Mouse (Mus musculus) kidney, embryonic 14.5 days (tissue): ENCODE measurements around the gene Zfp672. TPM values are rescaled to one million over a fixed set of nuclear protein-coding genes. Genes with fewer than 3 reads are reported as not detected.
A peak's percentile ranks its signal among the peaks of the same experiment; 100 is the strongest.
"Not testable (repeated sequence)": the region's sequence is repeated elsewhere in the genome, so short reads cannot be mapped to it uniquely, and the experiment has no call there.

Experiments used
- ATAC-seq: fragments of 200-750 bp; cut with Nextera tagmentation; 2 replicates; pipeline ENCODE4 v1.8.0; 2017; ENCODE audit warnings: moderate number of reproducible peaks, mild to moderate bottlenecking, moderate TSS enrichment, moderate library complexity; ENCODE audit not compliant: low FRiP score, low TSS enrichment
- H3K27ac ChIP-seq: fragments of 300-500 bp; sonication (generic); 2 replicates; pipeline ENCODE4 v1.5.1; 2014; ENCODE audit warnings: low read depth, mild to moderate bottlenecking, low read length, moderate library complexity, mixed read lengths
- H3K27me3 ChIP-seq: fragments of 300-500 bp; sonication (generic); 2 replicates; pipeline ENCODE4 v1.6.1; 2014; ENCODE audit warnings: mild to moderate bottlenecking, low read length; ENCODE audit not compliant: control insufficient read depth, insufficient read depth
- H3K36me3 ChIP-seq: fragments of 300-500 bp; sonication (generic); 2 replicates; pipeline ENCODE4 v1.6.1; 2014; ENCODE audit warnings: low read length, mixed read lengths; ENCODE audit not compliant: control insufficient read depth, insufficient read depth
- H3K4me1 ChIP-seq: fragments of 300-500 bp; sonication (generic); 2 replicates; pipeline ENCODE4 v1.6.1; 2014; ENCODE audit warnings: low read length, mixed read lengths; ENCODE audit not compliant: control insufficient read depth, insufficient read depth
- H3K4me2 ChIP-seq: fragments of 300-500 bp; sonication (generic); replicated peaks from 2 replicates; pipeline ENCODE4 v1.6.1; 2014; ENCODE audit warnings: low read depth, mild to moderate bottlenecking, low read length
- H3K4me3 ChIP-seq: fragments of 300-500 bp; sonication (generic); 2 replicates; pipeline ENCODE4 v1.5.1; 2014; ENCODE audit warnings: mild to moderate bottlenecking, low read length
- H3K9ac ChIP-seq: fragments of 300-500 bp; sonication (generic); 2 replicates; pipeline ENCODE4 v1.6.1; 2014; ENCODE audit warnings: low read depth, mild to moderate bottlenecking, low read length, moderate library complexity
- H3K9me3 ChIP-seq: fragments of 300-500 bp; sonication (generic); 2 replicates; pipeline ENCODE4 v1.6.1; 2016; ENCODE audit warnings: low read length; ENCODE audit not compliant: control insufficient read depth
- WGBS: fragments of 180-500 bp; shearing (Covaris S2); extraction: QIAGEN DNeasy Blood & Tissue Kit; methylation state at CpG from one replicate; pipeline ENCODE4 v1.1.7; 2014; 5-methylcytosine and 5-hydroxymethylcytosine counted together
- polyA plus RNA-seq: library from polyadenylated mRNA; unstranded; fragments of >200 nt; fragmentation: Nextera tagmentation; extraction: Ambion mirVana; gene quantifications from 2 replicates; pipeline ENCODE4 v1.2.1, GENCODE M21; 2014

Zfp672 gene
- 34.4 and 34.5 TPM in 2 replicates for polyA plus RNA-seq

DNA sequence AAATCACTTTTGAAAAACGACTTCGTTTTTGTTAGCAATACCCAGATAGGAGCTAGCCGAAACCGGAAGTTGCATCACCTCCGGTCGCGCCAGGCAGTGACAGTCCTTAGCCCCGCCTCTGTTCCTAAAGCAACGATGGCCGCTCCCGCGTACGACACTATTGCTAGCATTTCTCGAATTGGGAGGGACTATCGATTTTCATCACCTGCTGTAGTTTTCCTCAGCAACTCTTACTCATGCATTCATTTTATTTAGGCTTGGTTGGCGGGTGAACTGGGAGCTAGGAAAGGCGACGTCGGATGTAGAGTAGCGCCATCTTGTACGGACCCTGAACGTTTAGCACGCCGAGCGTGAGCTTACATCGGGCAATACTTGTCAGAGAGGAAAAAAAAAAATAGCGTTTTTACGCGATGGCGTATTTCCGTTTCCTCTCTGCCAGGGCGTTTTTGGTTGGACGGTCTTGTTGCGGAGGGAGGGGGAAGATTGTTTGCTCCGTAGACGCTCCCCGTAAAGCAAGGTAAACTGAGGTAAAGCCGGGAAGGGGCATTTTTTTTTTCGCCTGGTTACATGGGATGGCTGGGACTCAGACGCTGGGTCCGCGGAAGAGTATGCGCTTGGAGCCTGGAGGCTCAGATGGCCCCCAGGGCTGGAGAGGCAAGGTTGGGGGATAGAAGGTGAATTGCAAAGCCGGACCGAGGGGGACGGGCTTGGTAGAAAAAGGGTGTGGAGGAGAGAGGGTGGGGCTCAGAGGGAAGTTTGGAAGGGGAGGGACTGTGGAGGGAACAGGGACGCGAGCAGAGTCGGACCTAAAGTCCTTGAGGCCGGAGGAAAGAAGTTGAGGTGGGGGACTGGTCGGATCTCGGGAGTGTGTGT, at the start of gene Zfp672, which contains the start of gene Sh3bp5l:
Gene Zfp672 (minus strand): TSS at position 64 of the 873 bp plus-strand sequence.
Gene Sh3bp5l (plus strand): TSS at position 449 of the 873 bp plus-strand sequence.
- Histone ChIP-seq H3K4me2 (peak within 1 kb of the TSS; percentile 87), H3K36me3 (peaks cover 23% of the 10 kb centered on the region), H3K4me3 (peak within 1 kb of the TSS; percentile 96), H3K27me3 (no peaks in the 10 kb centered on the region), H3K27ac (peak within 1 kb of the TSS; percentile 70), H3K4me1 (peaks cover 19% of the 10 kb centered on the region), H3K9me3 (no peaks in the 10 kb centered on the region), H3K9ac (peak within 1 kb of the TSS; percentile 89)
- WGBS, result under 1% methylated on average over 52 of the region's 52 CpGs
- peak; percentile 93 for ATAC-seq

DNA sequence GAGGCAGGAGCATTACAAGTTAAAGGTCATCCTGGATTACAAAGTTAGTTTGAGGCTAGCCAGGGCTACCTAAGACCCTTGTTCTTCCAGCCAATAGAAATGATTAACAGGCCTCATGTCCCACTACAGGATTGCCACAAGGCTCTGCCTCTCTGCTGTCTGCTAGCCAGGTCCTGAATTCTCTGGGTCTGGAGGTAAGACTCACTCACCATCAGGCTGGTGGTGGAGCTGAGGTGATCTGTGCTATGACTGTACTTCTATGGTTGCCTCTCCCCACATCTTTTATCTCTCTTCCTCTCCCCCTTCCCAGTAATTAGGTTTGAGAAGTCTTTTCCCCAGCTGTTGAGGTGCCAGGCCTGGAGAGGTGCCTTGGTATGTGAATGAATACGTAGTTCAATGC, 49.4 kb upstream of the Zfp672 start:
- H3K9ac ChIP-seq, result no peak overlapping the region
- no peak overlapping the region for H3K4me3 ChIP-seq
- H3K9me3 ChIP-seq, result no peaks in the 10 kb centered on the region
- no peak overlapping the region for H3K27ac ChIP-seq
- H3K27me3 ChIP-seq, result no peaks in the 10 kb centered on the region
- WGBS, result 93% methylated on average over 1 of the region's 1 CpGs
- no peak overlapping the region for H3K4me2 ChIP-seq
- no peak for ATAC-seq
- H3K4me1 ChIP-seq, result no peaks in the 10 kb centered on the region
- H3K36me3 ChIP-seq, result no peaks in the 10 kb centered on the region

DNA sequence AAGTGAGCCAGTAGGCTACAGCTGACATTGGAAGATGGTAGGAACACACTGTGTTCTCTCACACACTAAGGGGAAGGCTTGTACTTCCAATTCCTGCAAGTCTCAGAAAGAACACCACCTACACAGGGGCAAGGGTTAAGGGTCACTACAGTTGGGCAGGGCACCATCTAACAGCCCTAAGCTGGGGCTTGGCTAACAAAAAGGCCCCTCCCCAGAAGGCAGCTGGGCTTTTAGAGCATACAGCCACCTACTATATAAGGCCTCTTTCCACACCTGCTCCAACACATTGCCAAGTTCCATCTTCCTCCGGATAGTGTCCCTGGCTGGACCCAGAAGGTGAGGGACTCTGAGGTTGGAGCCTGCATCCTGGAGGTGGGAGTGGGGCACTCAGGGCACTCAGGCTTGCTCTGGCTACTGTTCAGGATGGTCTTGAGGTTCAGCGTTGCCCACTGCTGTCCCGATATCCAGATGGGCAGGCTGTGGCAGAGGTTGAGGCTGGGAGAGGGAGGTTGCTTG, 48.7 kb upstream of the Zfp672 start, which contains the start of gene Lypd8:
Gene Lypd8 (plus strand): TSS at position 281 of the 516 bp plus-strand sequence.
- no peaks in the 10 kb centered on the region for H3K4me1 ChIP-seq
- WGBS, result 91% methylated on average over 3 of the region's 3 CpGs
- no peak within 1 kb of the TSS for H3K4me2 ChIP-seq
- no peak within 1 kb of the TSS for H3K4me3 ChIP-seq
- no peak within 1 kb of the TSS for H3K9ac ChIP-seq
- no peaks in the 10 kb centered on the region for H3K9me3 ChIP-seq
- no peak within 1 kb of the TSS for H3K27ac ChIP-seq
- H3K36me3 ChIP-seq, result no peaks in the 10 kb centered on the region
- H3K27me3 ChIP-seq, result no peaks in the 10 kb centered on the region
- ATAC-seq, result no peak

DNA sequence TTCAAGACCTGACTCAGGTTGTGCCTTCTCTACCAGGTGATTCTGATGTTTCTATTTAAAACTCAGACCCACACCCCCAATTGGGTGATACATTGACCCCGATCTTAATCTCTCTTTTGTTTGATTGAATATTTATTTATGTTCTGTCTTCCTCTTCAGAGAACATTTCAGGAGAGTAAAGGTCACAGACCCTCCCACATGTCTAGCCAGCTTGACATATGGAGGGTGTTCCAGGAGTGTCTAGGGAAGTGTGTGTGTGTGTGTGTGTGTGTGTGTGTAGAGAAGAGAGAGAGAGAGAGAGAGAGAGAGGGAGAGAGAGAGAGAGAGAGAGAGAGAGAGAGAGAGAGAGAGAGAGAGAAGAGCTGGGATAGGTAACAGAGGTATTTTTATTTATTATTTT, 47.5 kb upstream of the Zfp672 start:
- no peak overlapping the region for H3K9ac ChIP-seq
- H3K36me3 ChIP-seq, result no peaks in the 10 kb centered on the region
- no peaks in the 10 kb centered on the region for H3K9me3 ChIP-seq
- 63% methylated on average over 1 of the region's 1 CpGs for WGBS
- no peaks in the 10 kb centered on the region for H3K4me1 ChIP-seq
- no peak overlapping the region for H3K4me3 ChIP-seq
- H3K27ac ChIP-seq, result no peak overlapping the region
- H3K4me2 ChIP-seq, result no peak overlapping the region
- no peaks in the 10 kb centered on the region for H3K27me3 ChIP-seq
- ATAC-seq, result no peak

DNA sequence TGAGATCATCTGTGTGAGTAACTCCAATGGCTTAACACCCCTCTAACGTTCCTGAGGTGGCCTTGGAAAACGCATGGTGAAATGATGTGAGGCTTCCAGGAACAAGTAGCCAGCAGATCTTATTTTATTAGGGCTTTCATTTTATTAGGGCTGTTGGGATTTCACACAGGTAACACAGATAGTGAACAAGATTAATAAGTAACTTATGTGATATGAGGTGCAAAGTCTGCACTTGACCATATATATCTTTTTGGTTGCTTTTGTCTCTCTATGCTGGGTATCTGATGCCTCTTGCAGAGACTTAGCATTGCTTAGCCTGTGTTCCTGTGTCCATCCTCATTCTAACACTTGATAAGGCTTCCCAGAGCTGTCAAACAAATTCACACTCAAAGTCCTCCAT, 47.1 kb upstream of the Zfp672 start:
- Histone ChIP-seq H3K9me3 (no peaks in the 10 kb centered on the region), H3K27ac (no peak overlapping the region), H3K4me1 (no peaks in the 10 kb centered on the region), H3K9ac (no peak overlapping the region), H3K4me3 (no peak overlapping the region), H3K36me3 (no peaks in the 10 kb centered on the region), H3K27me3 (no peaks in the 10 kb centered on the region), H3K4me2 (no peak overlapping the region)
- WGBS, result 79% methylated on average over 2 of the region's 2 CpGs
- no peak for ATAC-seq

DNA sequence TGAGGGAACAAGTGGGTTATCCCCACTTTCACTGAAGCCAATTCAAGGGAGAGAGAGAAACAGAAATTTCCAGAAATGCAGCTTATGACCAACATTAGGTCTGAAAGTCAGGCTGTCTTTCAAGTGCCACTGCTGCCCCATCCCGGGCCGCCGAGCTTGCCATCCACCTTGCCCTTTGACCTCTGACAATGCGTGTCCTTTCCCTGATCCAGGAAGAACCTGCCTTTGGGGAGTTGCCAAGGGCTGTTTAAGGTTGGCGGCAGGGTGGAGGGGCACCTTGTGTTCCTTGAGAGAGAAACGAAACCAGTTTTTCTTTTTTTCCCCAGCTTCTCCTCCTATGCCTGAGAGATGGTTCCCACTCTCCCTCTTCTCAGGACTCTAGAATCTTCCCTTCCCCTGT, 36.1 kb upstream of the Zfp672 start:
- whole genome bisulfite sequencing, result no CpG with 5 or more reads among the region's 6 CpGs

DNA sequence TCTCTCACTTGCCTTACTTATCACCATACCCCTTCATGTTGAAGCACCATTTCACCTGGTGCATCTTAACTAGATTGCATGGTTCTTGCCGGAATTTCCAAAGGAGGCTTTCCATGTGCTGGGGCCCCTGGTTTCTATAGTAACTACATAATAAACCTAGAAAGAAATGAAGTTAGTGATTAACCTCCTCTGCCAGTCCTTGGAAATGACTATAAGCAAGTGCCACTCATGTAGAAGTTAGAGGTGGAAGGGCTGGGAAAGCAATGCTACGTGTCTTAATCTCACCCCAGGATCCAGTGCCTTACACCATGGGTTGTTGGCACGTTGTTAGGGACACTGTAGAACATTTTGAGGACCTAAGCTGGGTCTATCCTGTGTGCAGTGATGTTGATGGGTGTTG, 34.3 kb upstream of the Zfp672 start:
- H3K9ac ChIP-seq, result no peak overlapping the region
- 0 out of 2 replicates have a peak, but pooled peaks have one; percentile 32 for ATAC-seq
- no peaks in the 10 kb centered on the region for H3K4me1 ChIP-seq
- H3K4me3 ChIP-seq, result no peak overlapping the region
- no peaks in the 10 kb centered on the region for H3K36me3 ChIP-seq
- H3K27me3 ChIP-seq, result no peaks in the 10 kb centered on the region
- H3K4me2 ChIP-seq, result no peak overlapping the region
- H3K27ac ChIP-seq, result peak overlapping the region; percentile 49; the same call in 1 of the 2 replicates
- 49% methylated on average over 3 of the region's 3 CpGs for WGBS
- H3K9me3 ChIP-seq, result no peaks in the 10 kb centered on the region

More for the DNA sequence above, 36.1 kb upstream of the Zfp672 start:
- not testable (repeated sequence) for ATAC-seq, H3K36me3 ChIP-seq, H3K9me3 ChIP-seq, H3K9ac ChIP-seq, H3K4me3 ChIP-seq, H3K27me3 ChIP-seq, H3K4me2 ChIP-seq, H3K27ac ChIP-seq, H3K4me1 ChIP-seq

DNA sequence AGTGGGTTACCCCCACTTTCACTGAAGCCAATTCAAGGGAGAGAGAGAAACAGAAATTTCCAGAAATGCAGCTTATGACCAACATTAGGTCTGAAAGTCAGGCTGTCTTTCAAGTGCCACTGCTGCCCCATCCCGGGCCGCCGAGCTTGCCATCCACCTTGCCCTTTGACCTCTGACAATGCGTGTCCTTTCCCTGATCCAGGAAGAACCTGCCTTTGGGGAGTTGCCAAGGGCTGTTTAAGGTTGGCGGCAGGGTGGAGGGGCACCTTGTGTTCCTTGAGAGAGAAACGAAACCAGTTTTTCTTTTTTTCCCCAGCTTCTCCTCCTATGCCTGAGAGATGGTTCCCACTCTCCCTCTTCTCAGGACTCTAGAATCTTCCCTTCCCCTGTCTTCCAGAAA, 32.4 kb upstream of the Zfp672 start:
- WGBS, result no CpG with 5 or more reads among the region's 6 CpGs
- H3K4me1 ChIP-seq, ATAC-seq, H3K9me3 ChIP-seq, H3K36me3 ChIP-seq, H3K4me2 ChIP-seq, H3K4me3 ChIP-seq, H3K9ac ChIP-seq, H3K27me3 ChIP-seq, H3K27ac ChIP-seq: not testable (repeated sequence)
